Mouse (Mus musculus): ENCODE measurements around the gene Pskh1. TPM values are rescaled to one million over a fixed set of nuclear protein-coding genes. Genes with fewer than 3 reads are reported as not detected.
A peak's percentile ranks its signal among the peaks of the same experiment; 100 is the strongest.

Pskh1 gene
- polyA plus RNA-seq (2015; fragmentation: Nextera tagmentation; extraction: Ambion mirVana): 12.4 and 13.1 TPM in 2 replicates

DNA sequence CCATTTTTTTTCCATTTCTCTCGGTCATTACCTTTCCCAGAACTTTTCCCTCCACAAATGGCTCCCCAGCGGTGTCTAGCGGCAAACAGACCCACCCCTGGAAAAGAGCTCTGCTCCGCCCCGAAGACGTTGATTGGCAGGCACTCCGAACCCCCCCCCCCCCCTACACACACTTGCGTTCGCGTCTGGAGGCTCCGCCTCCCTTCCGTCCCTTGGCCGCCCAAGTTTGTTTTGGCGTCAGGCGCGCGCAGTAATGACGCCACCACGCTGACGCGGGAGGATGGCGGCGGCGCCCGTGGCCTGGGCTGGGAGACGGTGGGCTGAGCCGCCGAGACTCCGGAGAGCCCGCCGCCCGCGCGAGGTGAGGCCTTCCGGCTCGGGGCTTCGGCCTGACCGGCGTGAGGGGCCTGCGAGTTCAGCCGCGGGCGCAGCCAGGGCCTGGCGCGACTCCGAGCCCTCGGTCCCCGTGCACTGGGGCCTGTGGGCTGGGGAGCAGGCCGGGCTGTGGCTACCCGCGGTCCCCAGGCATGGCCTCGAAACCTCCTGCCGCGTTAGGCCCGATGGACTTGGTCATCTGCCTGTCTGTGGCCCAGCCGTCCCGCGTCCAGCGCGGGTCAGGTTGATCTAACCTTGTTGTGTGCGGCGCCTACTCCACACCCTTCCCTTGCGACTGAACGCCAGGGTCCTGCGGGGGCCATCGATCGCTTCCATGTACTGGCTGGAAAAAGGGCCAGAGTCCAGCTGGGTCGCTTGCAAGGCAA lies at the start of gene Pskh1:
Gene Pskh1 (plus strand): TSS at position 262 of the 761 bp plus-strand sequence.
- no peaks in the 10 kb centered on the region for H3K9me3 ChIP-seq
- peaks cover 14% of the 10 kb centered on the region for H3K4me1 ChIP-seq (replicated peaks)
- H3K27ac ChIP-seq: peak within 1 kb of the TSS; percentile 90
- peak; percentile 93 for ATAC-seq (ENCODE audit: low FRiP score)
- no peaks in the 10 kb centered on the region for H3K27me3 ChIP-seq
- H3K4me3 ChIP-seq: peak within 1 kb of the TSS; percentile 93
- H3K4me2 ChIP-seq: peak within 1 kb of the TSS; percentile 90
- peaks cover 6% of the 10 kb centered on the region; the same call in 1 of the 2 replicates for H3K36me3 ChIP-seq
- WGBS: under 1% methylated on average over 63 of the region's 68 CpGs
- peak within 1 kb of the TSS; percentile 99 for H3K9ac ChIP-seq

DNA sequence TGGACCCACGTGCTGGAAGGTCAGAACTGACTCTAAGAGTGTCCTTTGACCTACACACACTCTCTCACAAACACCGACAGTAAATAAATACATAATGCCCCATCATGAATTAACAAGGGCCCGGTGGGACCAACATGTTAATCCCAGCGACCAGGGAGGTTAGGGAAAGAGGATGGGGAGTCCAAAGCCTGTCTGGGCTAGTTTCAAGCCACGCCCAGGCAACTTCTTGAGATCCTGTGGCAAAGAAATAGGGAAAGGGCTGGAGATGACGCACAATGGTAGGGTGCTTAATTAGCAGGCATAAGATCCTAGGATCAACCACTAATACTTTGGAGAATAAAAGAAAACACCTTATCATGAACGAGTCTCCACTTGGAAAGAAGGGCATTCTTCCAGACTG lies 49.6 kb upstream of the Pskh1 start:
- H3K4me3 ChIP-seq: peak overlapping the region; percentile 23
- no peak for ATAC-seq (ENCODE audit: low FRiP score)

DNA sequence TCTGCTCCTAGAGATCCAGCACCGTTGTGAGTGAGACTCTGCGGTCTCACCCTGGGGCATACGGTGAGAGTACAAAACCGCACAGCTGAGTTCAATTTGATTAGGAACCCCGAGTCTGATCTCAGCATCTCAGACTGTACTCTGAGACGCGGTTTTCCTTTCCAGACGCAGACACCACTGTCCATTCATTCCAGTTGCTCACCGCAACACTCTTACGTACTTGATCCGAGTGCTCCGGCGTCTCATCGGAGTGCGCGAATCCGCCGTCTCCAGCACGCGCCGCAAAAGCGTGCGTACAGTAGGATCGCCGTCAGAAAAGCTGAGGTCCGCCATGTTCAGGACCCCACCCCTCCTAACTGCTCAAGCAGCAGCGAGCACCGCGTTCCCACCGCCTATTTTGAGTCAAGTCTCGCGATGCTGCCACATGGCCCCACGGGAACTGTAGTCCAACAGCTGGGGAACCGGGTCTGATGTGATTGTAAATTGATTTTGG lies 48.5 kb upstream of the Pskh1 start:
- ATAC-seq (ENCODE audit: low FRiP score): peak; percentile 81
- H3K4me1 ChIP-seq (replicated peaks): peaks cover 24% of the 10 kb centered on the region
- peak overlapping the region; percentile 77 for H3K4me3 ChIP-seq
- H3K9ac ChIP-seq: peak overlapping the region; percentile 88
- under 1% methylated on average over 34 of the region's 34 CpGs for WGBS
- H3K27me3 ChIP-seq: no peaks in the 10 kb centered on the region
- peaks cover 28% of the 10 kb centered on the region for H3K36me3 ChIP-seq
- no peaks in the 10 kb centered on the region for H3K9me3 ChIP-seq
- peak overlapping the region; percentile 87 for H3K4me2 ChIP-seq
- H3K27ac ChIP-seq: peak overlapping the region; percentile 85

More for the DNA sequence above, 49.6 kb upstream of the Pskh1 start:
- 79% methylated on average over 7 of the region's 7 CpGs for WGBS
- H3K9me3 ChIP-seq: no peaks in the 10 kb centered on the region
- H3K9ac ChIP-seq: peak overlapping the region; percentile 43
- no peaks in the 10 kb centered on the region for H3K27me3 ChIP-seq
- peaks cover 39% of the 10 kb centered on the region for H3K36me3 ChIP-seq
- peaks cover 13% of the 10 kb centered on the region for H3K4me1 ChIP-seq (replicated peaks)
- no peak overlapping the region for H3K27ac ChIP-seq
- H3K4me2 ChIP-seq: peak overlapping the region; percentile 44

DNA sequence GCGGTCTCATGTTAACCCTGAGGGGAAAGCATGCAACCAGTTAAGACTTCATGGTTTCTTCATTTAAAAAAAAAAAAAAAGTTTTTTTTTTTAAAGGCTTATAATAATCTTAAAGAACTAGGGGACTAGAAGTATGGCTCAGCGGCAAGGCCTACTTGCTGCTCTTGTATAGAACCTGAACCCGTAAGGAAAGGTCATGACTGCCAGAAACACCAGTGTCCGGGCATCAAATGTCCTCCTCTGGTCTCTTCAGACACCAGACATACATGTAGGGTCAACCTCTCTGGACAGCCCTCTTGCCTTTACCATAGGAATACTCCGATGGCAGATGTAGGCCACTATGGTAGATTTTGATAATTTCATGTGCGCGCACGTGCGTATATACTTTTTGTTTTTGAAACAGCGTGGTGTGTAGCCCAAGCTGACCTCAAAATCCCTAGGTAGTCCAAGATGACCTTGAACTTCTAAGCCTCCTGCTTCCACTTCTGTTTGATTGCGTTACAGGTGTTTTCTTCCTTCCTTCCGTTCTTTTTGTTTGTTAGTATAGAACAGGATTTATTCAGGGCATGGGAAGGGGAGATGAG lies 48.0 kb upstream of the Pskh1 start:
- 82% methylated on average over 12 of the region's 12 CpGs for WGBS
- Histone ChIP-seq H3K9me3 (no peaks in the 10 kb centered on the region), H3K36me3 (peaks cover 23% of the 10 kb centered on the region), H3K4me2 (peak overlapping the region; percentile 87; the same call in 1 of the 2 replicates), H3K4me1 (replicated peaks) (peaks cover 30% of the 10 kb centered on the region), H3K27me3 (no peaks in the 10 kb centered on the region), H3K9ac (no peak overlapping the region), H3K27ac (0 out of 2 replicates have a peak overlapping the region, but pooled peaks have one; percentile 1), H3K4me3 (peak overlapping the region; percentile 77)
- no peak for ATAC-seq (ENCODE audit: low FRiP score)

DNA sequence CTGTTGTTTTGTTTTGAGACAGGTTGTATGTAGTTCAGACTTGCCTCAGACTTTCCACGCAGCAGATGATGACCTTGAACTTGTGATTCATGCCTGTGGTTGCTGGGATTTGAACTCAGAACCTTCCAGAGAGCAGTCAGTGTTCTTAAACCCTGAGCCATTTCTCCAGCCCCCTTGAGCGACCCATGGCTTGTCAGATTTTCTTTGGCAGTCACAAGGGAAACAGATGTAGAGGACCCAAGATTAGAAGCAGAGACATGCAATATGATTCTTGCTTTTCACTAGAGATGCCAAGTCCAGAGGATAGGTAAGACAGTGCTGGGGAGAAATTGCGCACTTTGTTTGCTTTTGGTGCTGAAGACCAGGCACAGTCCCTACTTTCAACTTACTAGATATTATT lies 47.1 kb upstream of the Pskh1 start, which contains the start of gene Cenpt:
Gene Cenpt (minus strand): TSS at position 101 of the 400 bp plus-strand sequence.
- 93% methylated on average over 3 of the region's 3 CpGs for WGBS
- peaks cover 14% of the 10 kb centered on the region for H3K36me3 ChIP-seq
- no peak within 1 kb of the TSS for H3K4me2 ChIP-seq
- peaks cover 39% of the 10 kb centered on the region for H3K4me1 ChIP-seq (replicated peaks)
- no peak within 1 kb of the TSS for H3K9ac ChIP-seq
- H3K27ac ChIP-seq: 0 out of 2 replicates have a peak within 1 kb of the TSS, but pooled peaks have one; percentile 1
- H3K27me3 ChIP-seq: no peaks in the 10 kb centered on the region
- no peaks in the 10 kb centered on the region for H3K9me3 ChIP-seq
- H3K4me3 ChIP-seq: 0 out of 2 replicates have a peak within 1 kb of the TSS, but pooled peaks have one; percentile 77
- no peak for ATAC-seq (ENCODE audit: low FRiP score)

DNA sequence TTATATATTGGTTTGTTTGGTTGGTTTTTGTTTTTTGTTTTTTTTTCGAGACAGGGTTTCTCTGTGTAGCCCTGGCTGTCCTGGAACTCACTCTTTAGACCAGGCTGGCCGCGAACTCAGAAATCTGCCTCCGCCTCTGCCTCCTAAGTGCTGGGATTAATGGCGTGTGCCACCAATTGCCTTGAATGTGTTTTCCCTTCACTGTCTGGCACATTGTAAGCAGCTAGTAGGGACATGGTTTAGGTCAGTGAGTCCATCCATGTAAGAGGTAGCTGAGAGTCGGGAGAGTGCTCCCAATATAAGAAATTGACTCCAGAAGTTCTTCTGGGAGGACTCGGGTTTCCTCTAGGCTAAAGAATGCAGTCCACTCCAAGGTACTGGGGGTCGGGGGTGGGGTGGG lies 45.9 kb upstream of the Pskh1 start:
- Histone ChIP-seq H3K27me3 (no peaks in the 10 kb centered on the region), H3K27ac (no peak overlapping the region), H3K4me1 (replicated peaks) (peaks cover 50% of the 10 kb centered on the region), H3K4me2 (peak overlapping the region; percentile 99; the same call in 1 of the 2 replicates), H3K9ac (peak overlapping the region; percentile 93; the same call in 1 of the 2 replicates), H3K36me3 (peaks cover 2% of the 10 kb centered on the region; the same call in 1 of the 2 replicates), H3K4me3 (peak overlapping the region; percentile 82), H3K9me3 (no peaks in the 10 kb centered on the region)
- WGBS: 27% methylated on average over 8 of the region's 8 CpGs
- no peak; the same call in 1 of the 2 replicates for ATAC-seq (ENCODE audit: low FRiP score)

DNA sequence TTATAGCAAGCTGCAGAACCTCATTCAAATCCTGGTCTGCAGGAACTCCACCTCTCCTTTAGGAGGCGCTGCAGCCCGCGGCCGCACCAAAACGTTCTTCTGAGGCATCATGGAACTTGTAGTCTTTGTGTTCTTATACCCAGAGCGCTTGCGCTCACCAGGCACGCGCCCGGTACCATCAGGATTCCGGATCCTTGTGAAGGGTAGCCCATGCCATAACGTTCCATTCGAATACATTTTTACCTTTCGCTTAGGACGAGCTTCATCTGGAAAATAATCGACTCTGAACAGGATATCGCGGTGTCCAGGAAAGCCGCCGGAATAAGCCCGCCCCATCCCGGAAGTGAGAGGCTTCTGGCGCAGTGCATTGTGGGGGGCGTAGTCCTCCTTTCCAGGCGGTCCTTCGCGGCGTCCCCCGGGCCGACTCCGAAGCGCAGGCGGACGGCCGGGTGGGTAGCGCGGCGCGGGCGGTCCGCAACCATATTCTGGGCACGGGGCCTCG lies 45.5 kb upstream of the Pskh1 start, which contains the start of gene Thap11:
Gene Thap11 (plus strand): TSS at position 418 of the 502 bp plus-strand sequence.
- peak; percentile 91 for ATAC-seq (ENCODE audit: low FRiP score)
- H3K9me3 ChIP-seq: no peaks in the 10 kb centered on the region
- H3K4me2 ChIP-seq: peak within 1 kb of the TSS; percentile 99
- H3K4me3 ChIP-seq: peak within 1 kb of the TSS; percentile 82
- no peaks in the 10 kb centered on the region for H3K27me3 ChIP-seq
- no peaks in the 10 kb centered on the region for H3K36me3 ChIP-seq
- peak within 1 kb of the TSS; percentile 89 for H3K27ac ChIP-seq
- H3K9ac ChIP-seq: peak within 1 kb of the TSS; percentile 93
- under 1% methylated on average over 43 of the region's 43 CpGs for WGBS
- peaks cover 55% of the 10 kb centered on the region for H3K4me1 ChIP-seq (replicated peaks)

DNA sequence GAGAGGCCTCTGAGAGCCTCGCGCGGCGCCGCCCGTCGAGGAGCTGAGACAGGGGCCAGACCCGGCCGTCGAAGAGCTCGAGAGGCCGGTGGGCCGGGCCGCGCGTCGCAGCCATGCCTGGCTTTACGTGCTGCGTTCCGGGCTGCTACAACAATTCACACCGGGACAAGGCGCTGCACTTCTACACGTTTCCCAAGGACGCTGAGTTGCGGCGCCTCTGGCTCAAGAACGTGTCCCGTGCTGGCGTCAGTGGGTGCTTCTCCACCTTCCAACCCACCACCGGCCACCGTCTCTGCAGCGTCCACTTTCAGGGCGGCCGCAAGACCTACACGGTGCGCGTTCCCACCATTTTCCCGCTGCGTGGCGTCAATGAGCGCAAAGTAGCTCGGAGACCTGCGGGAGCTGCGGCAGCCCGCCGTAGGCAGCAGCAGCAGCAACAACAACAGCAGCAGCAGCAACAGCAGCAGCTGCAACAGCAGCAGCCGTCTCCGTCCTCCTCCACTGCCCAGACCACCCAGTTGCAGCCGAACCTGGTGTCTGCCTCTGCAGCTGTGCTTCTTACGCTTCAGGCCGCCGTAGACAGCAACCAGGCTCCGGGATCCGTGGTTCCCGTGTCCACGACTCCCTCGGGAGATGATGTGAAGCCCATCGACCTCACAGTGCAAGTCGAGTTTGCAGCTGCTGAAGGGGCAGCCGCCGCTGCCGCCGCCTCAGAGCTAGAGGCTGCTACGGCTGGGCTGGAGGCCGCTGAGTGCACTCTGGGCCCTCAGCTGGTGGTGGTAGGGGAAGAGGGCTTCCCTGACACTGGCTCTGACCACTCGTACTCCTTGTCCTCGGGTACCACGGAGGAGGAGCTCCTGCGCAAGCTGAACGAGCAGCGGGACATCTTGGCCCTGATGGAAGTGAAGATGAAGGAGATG lies 44.7 kb upstream of the Pskh1 start:
- H3K4me1 ChIP-seq (replicated peaks): peaks cover 55% of the 10 kb centered on the region
- H3K27me3 ChIP-seq: no peaks in the 10 kb centered on the region

DNA sequence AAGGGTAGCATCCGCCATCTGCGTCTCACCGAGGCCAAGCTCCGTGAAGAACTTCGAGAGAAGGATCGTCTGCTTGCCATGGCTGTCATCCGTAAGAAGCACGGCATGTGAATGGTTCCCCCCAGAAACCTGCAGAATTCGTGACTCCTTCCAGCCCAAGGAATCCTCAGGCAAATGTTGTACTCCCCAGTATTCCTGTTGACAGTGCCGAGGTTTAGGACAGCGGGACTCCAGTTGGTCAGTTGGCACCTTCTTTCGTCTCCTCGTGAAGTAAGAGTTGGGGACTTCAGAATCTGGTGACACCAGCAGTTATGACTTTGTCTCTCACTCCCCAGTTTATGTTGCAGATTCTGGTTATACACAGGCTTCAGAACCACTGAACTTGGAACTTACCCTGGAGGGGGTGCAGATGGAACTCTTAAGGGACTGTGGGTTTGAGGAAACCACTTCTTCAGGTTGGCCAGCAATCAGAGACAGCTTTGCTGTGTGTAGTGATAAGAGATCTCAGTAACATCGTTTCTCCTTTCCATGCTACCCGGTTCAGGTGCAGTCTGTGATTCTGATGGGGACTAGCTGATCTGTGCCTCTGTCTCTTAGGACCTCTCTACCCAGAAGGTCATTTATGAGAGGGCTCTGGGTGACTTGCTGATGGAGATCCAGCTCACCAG lies 43.9 kb upstream of the Pskh1 start:
- Histone ChIP-seq H3K27me3 (no peaks in the 10 kb centered on the region), H3K4me3 (peak overlapping the region; percentile 82), H3K9ac (peak overlapping the region; percentile 93), H3K36me3 (no peaks in the 10 kb centered on the region), H3K27ac (peak overlapping the region; percentile 89), H3K4me2 (peak overlapping the region; percentile 99), H3K9me3 (no peaks in the 10 kb centered on the region), H3K4me1 (replicated peaks) (peaks cover 53% of the 10 kb centered on the region)
- no peak for ATAC-seq (ENCODE audit: low FRiP score)
- 18% methylated on average over 15 of the region's 15 CpGs for WGBS

More for the DNA sequence above, 44.7 kb upstream of the Pskh1 start:
- Histone ChIP-seq H3K4me3 (peak overlapping the region; percentile 82), H3K9ac (peak overlapping the region; percentile 93), H3K9me3 (no peaks in the 10 kb centered on the region), H3K36me3 (no peaks in the 10 kb centered on the region), H3K27ac (peak overlapping the region; percentile 89), H3K4me2 (peak overlapping the region; percentile 99)
- peak; percentile 9 for ATAC-seq (ENCODE audit: low FRiP score)
- under 1% methylated on average over 71 of the region's 71 CpGs for WGBS

DNA sequence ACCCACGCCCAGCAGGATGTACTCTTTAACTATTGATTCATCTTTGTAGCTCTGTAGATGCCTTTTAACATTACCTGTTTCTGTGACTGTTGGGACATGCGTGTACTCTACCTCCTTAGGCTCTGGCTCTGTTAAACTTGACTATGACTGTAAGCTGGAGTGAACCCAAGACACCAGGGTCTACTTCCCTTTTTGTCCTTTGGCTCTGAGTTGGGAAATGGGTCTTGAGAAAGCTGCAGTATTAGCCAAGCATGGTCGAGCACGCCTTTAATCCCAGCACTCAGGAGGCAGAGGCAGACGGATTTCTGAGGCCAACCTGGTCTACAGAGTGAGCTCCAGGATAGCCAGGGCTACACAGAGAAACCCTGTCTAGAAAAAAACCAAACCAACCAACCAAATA lies 41.7 kb upstream of the Pskh1 start:
- Histone ChIP-seq H3K36me3 (no peaks in the 10 kb centered on the region), H3K9me3 (no peaks in the 10 kb centered on the region), H3K4me2 (no peak overlapping the region), H3K4me3 (no peak overlapping the region), H3K27ac (no peak overlapping the region), H3K4me1 (replicated peaks) (peaks cover 71% of the 10 kb centered on the region), H3K27me3 (no peaks in the 10 kb centered on the region), H3K9ac (peak overlapping the region; percentile 43)
- 93% methylated on average over 5 of the region's 5 CpGs for WGBS
- no peak for ATAC-seq (ENCODE audit: low FRiP score)

DNA sequence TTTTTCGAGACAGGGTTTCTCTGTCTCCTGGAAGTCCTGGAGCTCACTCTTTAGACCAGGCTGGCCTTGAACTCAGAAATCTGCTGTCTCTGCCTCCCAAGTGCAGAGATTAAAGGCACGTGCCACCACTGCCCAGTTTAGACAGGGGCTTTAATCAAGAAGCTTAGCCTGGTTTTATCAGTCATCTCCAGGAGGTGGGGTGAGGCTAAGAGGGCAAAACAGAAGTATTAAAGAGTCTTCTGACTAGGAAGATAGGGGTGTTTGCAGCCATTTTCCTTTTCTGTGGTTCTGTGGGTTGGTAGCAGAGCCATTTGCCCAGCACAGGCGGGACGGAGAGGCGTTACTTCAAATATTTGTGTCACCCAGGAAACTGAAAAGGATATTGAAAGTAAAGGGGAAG lies 40.9 kb upstream of the Pskh1 start:
- H3K27ac ChIP-seq: peak overlapping the region; percentile 96
- no peaks in the 10 kb centered on the region for H3K36me3 ChIP-seq
- H3K9ac ChIP-seq: 0 out of 2 replicates have a peak overlapping the region, but pooled peaks have one; percentile 96
- no peaks in the 10 kb centered on the region for H3K9me3 ChIP-seq
- H3K4me3 ChIP-seq: no peak overlapping the region
- no peak for ATAC-seq (ENCODE audit: low FRiP score)
- H3K27me3 ChIP-seq: no peaks in the 10 kb centered on the region
- H3K4me2 ChIP-seq: no peak overlapping the region; the same call in 1 of the 2 replicates
- WGBS: 83% methylated on average over 5 of the region's 5 CpGs
- H3K4me1 ChIP-seq (replicated peaks): peaks cover 78% of the 10 kb centered on the region

Measured in hindbrain, embryonic 13.5 days (tissue).